Mouse (Mus musculus): ENCODE measurements at regions not wholly inside any gene's neighbourhood (a gene's known extent, or its start where the extent isn't known, plus 50 kb on each side); places are given as distances from the start of the nearest gene placed in this dataset.

DNA sequence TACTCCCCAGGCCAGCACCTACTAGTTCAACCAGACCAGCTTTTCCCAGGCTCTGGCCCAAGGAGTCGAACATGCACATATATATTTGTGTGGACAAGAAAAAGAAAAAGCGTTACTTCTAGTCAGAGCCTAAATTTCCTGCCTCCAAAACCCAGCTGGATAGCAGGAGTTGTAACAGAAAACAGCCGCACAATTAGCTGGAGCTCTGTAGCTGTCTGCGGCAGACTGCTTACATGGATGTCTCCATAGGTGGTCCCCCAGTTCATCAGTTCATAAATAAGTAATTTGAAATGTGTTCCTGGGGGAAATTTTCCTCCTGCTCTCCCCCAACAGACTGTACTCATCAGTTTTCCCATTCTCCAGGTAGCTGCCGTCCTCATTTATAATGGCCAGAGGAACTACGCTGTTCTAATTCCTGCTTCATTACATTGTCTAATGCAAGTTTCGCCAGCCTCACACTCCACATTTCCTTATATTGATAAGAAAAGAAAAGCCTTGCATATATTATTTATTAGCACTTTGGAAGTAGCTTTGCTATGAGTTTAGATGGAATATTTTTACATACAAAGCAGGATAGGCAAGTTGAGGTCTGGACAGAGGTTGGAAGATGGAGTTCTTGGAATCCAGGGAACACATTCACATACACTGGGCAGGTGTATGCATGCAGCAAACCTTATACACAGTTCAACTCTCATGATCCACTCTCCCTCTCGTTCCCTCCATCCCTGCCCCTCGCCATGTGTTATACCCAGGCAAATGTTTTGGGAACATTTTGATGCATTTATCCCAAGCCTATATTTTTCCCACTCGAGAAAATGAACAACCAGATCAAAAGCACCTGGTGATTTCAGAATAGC lies 337.2 kb upstream of the Clint1 start:
- Histone ChIP-seq H3K36me3 (ENCODE audit: control insufficient read depth, insufficient read depth, low read length) (no peaks in the 10 kb centered on the region), H3K4me3 (ENCODE audit: low read depth, low read length) (no peak overlapping the region), H3K9ac (replicated peaks; ENCODE audit: low read depth, low read length) (no peak overlapping the region), H3K9me3 (ENCODE audit: control insufficient read depth, low read length) (no peaks in the 10 kb centered on the region), H3K4me2 (ENCODE audit: low read depth, low read length) (no peak overlapping the region), H3K4me1 (ENCODE audit: control insufficient read depth, insufficient read depth, low read length) (peaks cover 10% of the 10 kb centered on the region), H3K27me3 (ENCODE audit: control insufficient read depth, insufficient read depth, low read length) (no peaks in the 10 kb centered on the region), H3K27ac (ENCODE audit: low read depth, low read length) (peak overlapping the region; percentile 11)
- WGBS, result 34% methylated on average over 10 of the region's 10 CpGs
- peak; percentile 72 for ATAC-seq (ENCODE audit: low read depth)

DNA sequence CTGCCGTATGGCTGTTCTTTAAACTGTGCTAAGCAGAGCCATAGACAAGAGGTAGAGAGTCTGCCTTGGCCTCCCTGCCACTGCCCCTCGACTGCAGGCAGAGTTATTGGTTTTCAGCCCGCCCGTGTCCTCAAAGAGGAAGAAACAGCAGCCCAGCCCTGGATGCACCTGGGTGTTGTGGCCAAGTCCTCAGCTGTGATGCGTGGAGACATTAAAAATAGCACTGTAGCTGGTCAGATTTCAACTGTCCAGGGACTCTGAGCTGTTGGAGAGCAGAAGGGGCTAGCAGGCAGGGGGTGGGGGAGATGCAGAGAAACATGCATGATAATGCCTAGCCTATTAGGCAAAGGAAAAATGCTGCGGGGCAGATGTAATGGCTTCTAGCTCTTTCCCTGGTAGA lies 327.1 kb upstream of the Clint1 start:
- 25% methylated on average over 6 of the region's 6 CpGs for WGBS
- no peaks in the 10 kb centered on the region for H3K27me3 ChIP-seq (ENCODE audit: control insufficient read depth, insufficient read depth, low read length)
- no peak overlapping the region for H3K4me3 ChIP-seq (ENCODE audit: low read depth, low read length)
- H3K9me3 ChIP-seq (ENCODE audit: control insufficient read depth, low read length), result no peaks in the 10 kb centered on the region
- H3K4me2 ChIP-seq (ENCODE audit: low read depth, low read length), result no peak overlapping the region
- peak overlapping the region; percentile 0; the same call in 1 of the 2 replicates for H3K27ac ChIP-seq (ENCODE audit: low read depth, low read length)
- no peaks in the 10 kb centered on the region for H3K36me3 ChIP-seq (ENCODE audit: control insufficient read depth, insufficient read depth, low read length)
- no peaks in the 10 kb centered on the region for H3K4me1 ChIP-seq (ENCODE audit: control insufficient read depth, insufficient read depth, low read length)
- ATAC-seq (ENCODE audit: low read depth), result peak; percentile 58; the same call in 1 of the 2 replicates
- H3K9ac ChIP-seq (replicated peaks; ENCODE audit: low read depth, low read length), result no peak overlapping the region

DNA sequence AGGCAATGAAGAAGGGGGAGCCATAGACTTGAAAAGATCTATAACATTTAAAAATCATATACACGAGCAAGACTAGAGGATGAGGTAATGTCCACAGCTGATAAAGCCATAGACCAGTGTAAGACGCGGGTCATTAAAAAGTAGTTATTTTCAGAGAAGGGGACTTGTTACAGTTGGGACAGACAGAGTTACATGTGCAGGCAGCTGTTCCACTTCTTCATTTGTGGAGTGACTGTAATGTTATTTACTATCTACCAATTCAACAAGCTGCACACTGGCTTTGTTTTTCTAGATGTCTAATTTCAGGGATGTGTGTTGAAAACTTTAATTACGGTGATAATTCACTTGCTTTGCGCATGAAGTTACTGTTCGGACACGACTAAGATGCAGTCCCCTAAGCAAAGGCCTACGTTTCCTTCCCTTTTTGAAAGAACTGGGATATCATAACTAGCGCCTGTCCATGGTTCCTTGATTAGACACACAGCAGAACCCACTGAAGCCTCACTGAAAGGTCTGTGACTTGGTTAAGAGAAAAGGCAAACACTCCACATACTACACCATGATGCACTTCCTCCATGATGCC lies 320.7 kb upstream of the Clint1 start:
- H3K27me3 ChIP-seq (ENCODE audit: control insufficient read depth, insufficient read depth, low read length), result no peaks in the 10 kb centered on the region
- no peaks in the 10 kb centered on the region for H3K36me3 ChIP-seq (ENCODE audit: control insufficient read depth, insufficient read depth, low read length)
- WGBS, result 92% methylated on average over 9 of the region's 9 CpGs
- no peak overlapping the region for H3K4me3 ChIP-seq (ENCODE audit: low read depth, low read length)
- no peaks in the 10 kb centered on the region for H3K9me3 ChIP-seq (ENCODE audit: control insufficient read depth, low read length)
- H3K4me1 ChIP-seq (ENCODE audit: control insufficient read depth, insufficient read depth, low read length), result no peaks in the 10 kb centered on the region
- ATAC-seq (ENCODE audit: low read depth), result no peak
- no peak overlapping the region for H3K9ac ChIP-seq (replicated peaks; ENCODE audit: low read depth, low read length)
- no peak overlapping the region for H3K27ac ChIP-seq (ENCODE audit: low read depth, low read length)
- no peak overlapping the region for H3K4me2 ChIP-seq (ENCODE audit: low read depth, low read length)

DNA sequence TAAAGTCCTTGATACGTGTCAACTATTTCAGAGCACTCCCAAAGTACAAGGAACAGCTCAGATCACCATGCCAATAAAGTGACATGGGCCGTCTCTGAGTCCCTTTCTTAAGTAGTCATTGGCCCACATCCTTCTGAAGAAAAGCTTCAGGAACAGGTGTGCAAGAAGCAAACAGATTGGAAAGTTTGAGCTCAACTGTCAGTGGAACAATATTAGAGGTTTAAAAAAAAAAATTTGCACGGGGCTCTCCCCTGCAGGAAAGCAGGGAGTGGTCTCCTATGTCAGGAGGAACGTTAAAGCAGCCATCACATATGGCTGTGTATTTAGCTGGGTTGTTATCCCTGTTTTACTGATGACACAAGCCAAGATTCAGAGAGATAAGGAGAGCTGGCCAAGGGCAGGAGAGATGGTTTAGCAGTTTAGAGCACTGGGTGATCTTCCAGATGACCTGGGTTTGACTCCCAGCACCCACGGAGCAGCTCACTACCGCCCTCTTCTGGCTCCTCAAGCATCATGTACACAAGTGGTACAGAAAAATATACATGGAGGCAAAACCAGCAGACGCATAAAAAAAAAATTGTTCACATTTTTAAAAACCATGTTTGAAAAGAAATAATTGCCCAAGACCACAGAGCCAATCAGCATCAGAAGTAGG lies 318.3 kb upstream of the Clint1 start:
- Histone ChIP-seq H3K9ac (replicated peaks; ENCODE audit: low read depth, low read length) (no peak overlapping the region), H3K27ac (ENCODE audit: low read depth, low read length) (no peak overlapping the region), H3K4me1 (ENCODE audit: control insufficient read depth, insufficient read depth, low read length) (no peaks in the 10 kb centered on the region), H3K36me3 (ENCODE audit: control insufficient read depth, insufficient read depth, low read length) (no peaks in the 10 kb centered on the region), H3K4me2 (ENCODE audit: low read depth, low read length) (no peak overlapping the region), H3K4me3 (ENCODE audit: low read depth, low read length) (no peak overlapping the region), H3K27me3 (ENCODE audit: control insufficient read depth, insufficient read depth, low read length) (no peaks in the 10 kb centered on the region), H3K9me3 (ENCODE audit: control insufficient read depth, low read length) (no peaks in the 10 kb centered on the region)
- WGBS, result 64% methylated on average over 7 of the region's 7 CpGs
- ATAC-seq (ENCODE audit: low read depth), result no peak

DNA sequence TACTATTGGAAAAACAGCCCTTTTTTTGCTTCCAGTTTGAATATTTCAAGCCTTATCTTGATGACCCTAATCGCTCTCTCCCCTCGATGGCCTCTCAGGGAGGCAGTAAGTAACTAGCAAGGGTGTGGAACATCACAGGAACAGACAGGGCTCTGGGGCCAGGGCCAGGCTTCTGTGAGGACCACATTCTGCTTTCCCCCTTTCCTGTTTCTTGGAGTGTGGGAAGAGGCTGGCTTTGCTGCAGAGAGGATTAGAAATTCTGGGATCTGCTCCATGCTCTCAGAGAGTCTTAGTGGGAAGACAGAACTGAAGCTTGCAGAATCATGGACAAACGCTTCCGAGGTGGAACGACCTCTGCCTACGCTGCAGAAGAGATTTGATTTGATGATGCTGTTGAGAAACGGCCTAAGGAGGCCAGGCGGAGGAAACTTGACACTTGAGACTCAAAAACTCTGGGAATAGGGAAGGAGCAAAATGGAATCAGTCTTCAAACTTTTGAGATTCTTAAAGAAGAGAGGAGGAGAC lies 316.3 kb upstream of the Clint1 start:
- Histone ChIP-seq H3K4me1 (ENCODE audit: control insufficient read depth, insufficient read depth, low read length) (no peaks in the 10 kb centered on the region), H3K9me3 (ENCODE audit: control insufficient read depth, low read length) (no peaks in the 10 kb centered on the region), H3K27me3 (ENCODE audit: control insufficient read depth, insufficient read depth, low read length) (no peaks in the 10 kb centered on the region), H3K9ac (replicated peaks; ENCODE audit: low read depth, low read length) (no peak overlapping the region), H3K4me2 (ENCODE audit: low read depth, low read length) (no peak overlapping the region), H3K27ac (ENCODE audit: low read depth, low read length) (no peak overlapping the region), H3K4me3 (ENCODE audit: low read depth, low read length) (no peak overlapping the region), H3K36me3 (ENCODE audit: control insufficient read depth, insufficient read depth, low read length) (no peaks in the 10 kb centered on the region)
- no peak for ATAC-seq (ENCODE audit: low read depth)
- 82% methylated on average over 8 of the region's 8 CpGs for WGBS

DNA sequence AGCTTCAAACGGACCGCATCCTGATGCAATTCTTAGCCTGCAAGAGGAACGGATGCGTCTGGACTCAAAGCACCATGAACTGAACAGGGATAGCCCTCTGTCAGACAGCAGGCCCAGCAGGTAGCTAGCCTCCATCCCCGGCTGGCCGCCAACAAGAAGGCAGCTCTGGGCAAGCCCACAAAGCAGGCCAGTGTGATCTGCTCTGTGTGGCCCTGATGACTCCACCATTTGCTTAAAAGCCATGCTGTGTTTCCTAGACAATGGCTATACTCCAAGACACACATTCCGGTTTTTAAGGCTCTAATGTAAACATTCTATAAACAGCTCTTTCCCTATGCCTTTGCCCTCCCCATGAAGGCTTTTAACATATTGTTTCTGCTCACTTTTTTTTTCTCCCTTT lies 313.8 kb upstream of the Clint1 start:
- H3K27ac ChIP-seq (ENCODE audit: low read depth, low read length), result no peak overlapping the region
- WGBS, result 52% methylated on average over 7 of the region's 7 CpGs
- ATAC-seq (ENCODE audit: low read depth), result no peak

DNA sequence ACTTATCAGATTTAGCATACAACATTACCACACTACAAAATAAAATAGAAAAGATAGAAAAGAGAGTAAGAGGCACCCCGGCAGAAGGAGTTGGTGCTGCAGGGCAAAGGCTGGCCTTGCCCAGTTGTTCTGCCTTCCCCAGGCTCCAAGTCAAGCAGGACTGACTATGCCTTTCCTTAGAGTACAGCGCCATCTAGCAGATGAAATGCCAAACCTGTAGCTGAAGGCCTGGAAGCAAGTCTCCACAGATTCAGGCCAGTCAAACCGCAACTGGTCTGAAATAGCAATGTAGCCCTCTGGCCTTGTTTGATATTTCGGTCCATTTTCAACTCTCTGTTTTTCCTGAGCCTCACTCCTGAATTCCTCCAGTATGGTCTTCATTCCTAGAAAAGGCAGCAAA lies 312.4 kb upstream of the Clint1 start:
- 36% methylated on average over 4 of the region's 4 CpGs for WGBS
- Histone ChIP-seq H3K27me3 (ENCODE audit: control insufficient read depth, insufficient read depth, low read length) (no peaks in the 10 kb centered on the region), H3K4me2 (ENCODE audit: low read depth, low read length) (no peak overlapping the region), H3K36me3 (ENCODE audit: control insufficient read depth, insufficient read depth, low read length) (no peaks in the 10 kb centered on the region), H3K9me3 (ENCODE audit: control insufficient read depth, low read length) (no peaks in the 10 kb centered on the region), H3K4me1 (ENCODE audit: control insufficient read depth, insufficient read depth, low read length) (no peaks in the 10 kb centered on the region), H3K4me3 (ENCODE audit: low read depth, low read length) (no peak overlapping the region), H3K27ac (ENCODE audit: low read depth, low read length) (no peak overlapping the region), H3K9ac (replicated peaks; ENCODE audit: low read depth, low read length) (no peak overlapping the region)
- peak; percentile 88 for ATAC-seq (ENCODE audit: low read depth)

More for the DNA sequence above, 313.8 kb upstream of the Clint1 start:
- Histone ChIP-seq H3K9me3 (ENCODE audit: control insufficient read depth, low read length) (no peaks in the 10 kb centered on the region), H3K27me3 (ENCODE audit: control insufficient read depth, insufficient read depth, low read length) (no peaks in the 10 kb centered on the region), H3K4me3 (ENCODE audit: low read depth, low read length) (no peak overlapping the region), H3K36me3 (ENCODE audit: control insufficient read depth, insufficient read depth, low read length) (no peaks in the 10 kb centered on the region), H3K4me1 (ENCODE audit: control insufficient read depth, insufficient read depth, low read length) (no peaks in the 10 kb centered on the region), H3K4me2 (ENCODE audit: low read depth, low read length) (no peak overlapping the region), H3K9ac (replicated peaks; ENCODE audit: low read depth, low read length) (no peak overlapping the region)

DNA sequence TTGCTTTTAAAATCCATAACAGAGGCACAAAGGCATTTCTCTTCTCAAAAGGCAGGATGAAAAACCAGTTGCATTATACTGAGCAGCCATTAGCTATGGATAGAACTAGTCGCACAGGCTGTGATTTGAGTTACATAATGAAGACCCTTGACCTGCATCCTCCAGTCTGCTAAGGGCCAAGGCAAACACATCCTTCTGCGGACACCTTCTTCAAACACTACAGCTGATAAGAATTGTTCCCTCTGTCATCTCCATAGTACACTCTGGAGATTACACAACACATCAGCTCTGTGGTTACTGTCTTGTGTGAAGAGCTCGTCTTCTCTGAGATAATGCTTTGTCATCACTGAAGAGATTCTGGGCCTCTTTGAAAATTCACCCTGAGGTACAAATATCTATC lies 307.3 kb upstream of the Clint1 start:
- Histone ChIP-seq H3K27ac (ENCODE audit: low read depth, low read length) (no peak overlapping the region), H3K4me2 (ENCODE audit: low read depth, low read length) (no peak overlapping the region), H3K36me3 (ENCODE audit: control insufficient read depth, insufficient read depth, low read length) (no peaks in the 10 kb centered on the region), H3K27me3 (ENCODE audit: control insufficient read depth, insufficient read depth, low read length) (no peaks in the 10 kb centered on the region), H3K4me1 (ENCODE audit: control insufficient read depth, insufficient read depth, low read length) (0 out of 2 replicates have a peak, but pooled peaks cover 4% of the 10 kb centered on the region), H3K4me3 (ENCODE audit: low read depth, low read length) (no peak overlapping the region), H3K9ac (replicated peaks; ENCODE audit: low read depth, low read length) (no peak overlapping the region), H3K9me3 (ENCODE audit: control insufficient read depth, low read length) (no peaks in the 10 kb centered on the region)
- ATAC-seq (ENCODE audit: low read depth), result no peak
- 87% methylated on average over 3 of the region's 3 CpGs for WGBS
